Mouse (Mus musculus): ENCODE data around the gene Pacs2.

GRCm38 (mm10) chr12:113090053-113090452 is 75.7 kb downstream of the Pacs2 start:
- no peak for TF ChIP-seq POLR2A (IDR thresholded peaks at IDR 0.05; ENCODE audit: insufficient read length, low read depth)
- no peak for TF ChIP-seq USF1 (IDR thresholded peaks at IDR 0.05; ENCODE audit: low read depth)
- no peak for TF ChIP-seq MYOD1 (IDR thresholded peaks at IDR 0.05; ENCODE audit: control insufficient read depth in 1 of 3, insufficient read length in 2 of 3, low read depth in 2 of 3)
- TF ChIP-seq TCF3 (IDR thresholded peaks at IDR 0.05; ENCODE audit: insufficient read length, low read depth) = no peak
- no peak for TF ChIP-seq TCF12 (IDR thresholded peaks at IDR 0.05; ENCODE audit: insufficient read depth, poor library complexity, severe bottlenecking)
- TF ChIP-seq MAX (IDR thresholded peaks at IDR 0.05; ENCODE audit: low read depth) = no peak
